Mouse (Mus musculus) heart, embryonic 13.5 days (tissue): ENCODE measurements around the gene 1700066M21Rik. TPM values are rescaled to one million over a fixed set of nuclear protein-coding genes. Genes with fewer than 3 reads are reported as not detected.

Source experiments
- ATAC-seq: fragments of 200-750 bp; cut with Nextera tagmentation; 2 replicates; pipeline ENCODE4 v1.8.0; 2017; ENCODE audit warnings: moderate TSS enrichment; ENCODE audit not compliant: insufficient number of reproducible peaks, low FRiP score, low TSS enrichment; ENCODE audit errors: extremely low read depth
- H3K27ac ChIP-seq: fragments of 300-500 bp; sonication (generic); replicated peaks from 2 replicates; pipeline ENCODE4 v1.5.1; 2015; ENCODE audit warnings: moderate library complexity, mild to moderate bottlenecking, inconsistent platforms
- H3K27me3 ChIP-seq: fragments of 300-500 bp; sonication (generic); replicated peaks from 2 replicates; pipeline ENCODE4 v1.6.1; 2015; ENCODE audit warnings: mild to moderate bottlenecking, inconsistent platforms
- H3K36me3 ChIP-seq: fragments of 300-500 bp; sonication (generic); 2 replicates; pipeline ENCODE4 v1.6.1; 2015; ENCODE audit warnings: mild to moderate bottlenecking, inconsistent platforms
- H3K4me1 ChIP-seq: fragments of 300-500 bp; sonication (generic); 2 replicates; pipeline ENCODE4 v1.6.1; 2015; ENCODE audit warnings: inconsistent platforms
- H3K4me2 ChIP-seq: fragments of 300-500 bp; sonication (generic); 2 replicates; pipeline ENCODE4 v1.6.1; 2015; ENCODE audit warnings: inconsistent platforms, mild to moderate bottlenecking, moderate library complexity
- H3K4me3 ChIP-seq: fragments of 300-500 bp; sonication (generic); 2 replicates; pipeline ENCODE4 v1.5.1; 2015; ENCODE audit warnings: moderate library complexity, mild to moderate bottlenecking, inconsistent platforms
- H3K9ac ChIP-seq: fragments of 300-500 bp; sonication (generic); 2 replicates; pipeline ENCODE4 v1.6.1; 2015; ENCODE audit warnings: inconsistent platforms, mild to moderate bottlenecking, moderate library complexity
- H3K9me3 ChIP-seq: fragments of 300-500 bp; sonication (generic); 2 replicates; pipeline ENCODE4 v1.6.1; 2016; ENCODE audit warnings: inconsistent platforms
- WGBS: fragments of 180-500 bp; shearing (Covaris S2); methylation state at CpG from one replicate; pipeline ENCODE4 v1.1.7; 2015; ENCODE audit warnings: mixed read lengths; 5-methylcytosine and 5-hydroxymethylcytosine counted together
- polyA plus RNA-seq: library from polyadenylated mRNA; unstranded; fragments of >200 nt; fragmentation: Nextera tagmentation; extraction: Ambion mirVana; gene quantifications from 2 replicates; pipeline ENCODE4 v1.2.1, GENCODE M21; 2015

The 1700066M21Rik gene
- polyA plus RNA-seq, 1 experiment from 2014 or later: 8.4 TPM

- H3K4me1 ChIP-seq: peaks cover 6% of the 10 kb centered on the region; the same call in 1 of the 2 replicates
- H3K27ac ChIP-seq: no peak overlapping the region
- ATAC-seq: no peak
- no peak overlapping the region for H3K4me2 ChIP-seq
- 60% methylated on average over 3 of the region's 3 CpGs for WGBS
- no peak overlapping the region for H3K9ac ChIP-seq
- no peaks in the 10 kb centered on the region for H3K27me3 ChIP-seq
- peaks cover 80% of the 10 kb centered on the region for H3K36me3 ChIP-seq
- H3K4me3 ChIP-seq: no peak overlapping the region
- H3K9me3 ChIP-seq: no peaks in the 10 kb centered on the region
Measured at GRCm38 (mm10) chr1:57394051-57394450, 16.6 kb downstream of the 1700066M21Rik start.

GRCm38 (mm10) chr1:57400321-57400720, 22.9 kb downstream of the 1700066M21Rik start:
- H3K9ac ChIP-seq: no peak overlapping the region
- H3K9me3 ChIP-seq: no peaks in the 10 kb centered on the region
- no peaks in the 10 kb centered on the region for H3K27me3 ChIP-seq
- no peak overlapping the region for H3K27ac ChIP-seq
- no peak overlapping the region for H3K4me3 ChIP-seq
- peaks cover 52% of the 10 kb centered on the region for H3K36me3 ChIP-seq
- H3K4me2 ChIP-seq: no peak overlapping the region
- WGBS: 90% methylated on average over 2 of the region's 2 CpGs
- peaks cover 9% of the 10 kb centered on the region for H3K4me1 ChIP-seq
- no peak for ATAC-seq

- peaks cover 49% of the 10 kb centered on the region for H3K36me3 ChIP-seq
- peaks cover 15% of the 10 kb centered on the region for H3K4me1 ChIP-seq
- H3K4me3 ChIP-seq: no peak overlapping the region
- H3K9me3 ChIP-seq: no peaks in the 10 kb centered on the region
- 91% methylated on average over 2 of the region's 2 CpGs for WGBS
- H3K27me3 ChIP-seq: no peaks in the 10 kb centered on the region
- H3K27ac ChIP-seq: no peak overlapping the region
- no peak overlapping the region for H3K4me2 ChIP-seq
- no peak overlapping the region for H3K9ac ChIP-seq
- ATAC-seq: no peak
Measured at GRCm38 (mm10) chr1:57400877-57401276, 23.5 kb downstream of the 1700066M21Rik start.

- H3K4me3 ChIP-seq: no peak overlapping the region
- H3K27me3 ChIP-seq: no peaks in the 10 kb centered on the region
- no peak for ATAC-seq
- H3K36me3 ChIP-seq: peaks cover 36% of the 10 kb centered on the region
- peaks cover 16% of the 10 kb centered on the region for H3K4me1 ChIP-seq
- 93% methylated on average over 5 of the region's 5 CpGs for WGBS
- H3K27ac ChIP-seq: no peak overlapping the region
- H3K9ac ChIP-seq: no peak overlapping the region
- H3K9me3 ChIP-seq: no peaks in the 10 kb centered on the region
- H3K4me2 ChIP-seq: no peak overlapping the region
Measured at GRCm38 (mm10) chr1:57402116-57402515, 24.7 kb downstream of the 1700066M21Rik start.

- under 1% methylated on average over 72 of the region's 72 CpGs for WGBS
- peak; percentile 68 for ATAC-seq
- peak within 1 kb of the TSS; percentile 97 for H3K27ac ChIP-seq
- no peaks in the 10 kb centered on the region for H3K27me3 ChIP-seq
- H3K4me2 ChIP-seq: peak within 1 kb of the TSS; percentile 75
- H3K9me3 ChIP-seq: no peaks in the 10 kb centered on the region
- H3K4me3 ChIP-seq: peak within 1 kb of the TSS; percentile 95
- H3K4me1 ChIP-seq: peaks cover 34% of the 10 kb centered on the region
- H3K9ac ChIP-seq: peak within 1 kb of the TSS; percentile 96
- peaks cover 18% of the 10 kb centered on the region for H3K36me3 ChIP-seq
Measured at GRCm38 (mm10) chr1:57406187-57407151, 29.0 kb downstream of the 1700066M21Rik start, which contains the start of the genes Maip1 and Tyw5. Gene Maip1 (plus strand): TSS chr1:57406328. Gene Tyw5 (minus strand): TSS chr1:57407101.

GRCm38 (mm10) chr1:57408994-57409393, 31.6 kb downstream of the 1700066M21Rik start:
- Histone ChIP-seq H3K9me3 (no peaks in the 10 kb centered on the region), H3K4me1 (peaks cover 34% of the 10 kb centered on the region), H3K27me3 (no peaks in the 10 kb centered on the region), H3K4me3 (no peak overlapping the region), H3K9ac (no peak overlapping the region), H3K4me2 (peak overlapping the region; percentile 75), H3K36me3 (peaks cover 43% of the 10 kb centered on the region), H3K27ac (no peak overlapping the region)
- 78% methylated on average over 2 of the region's 2 CpGs for WGBS
- ATAC-seq: no peak

- no peak overlapping the region for H3K4me2 ChIP-seq
- 87% methylated on average over 2 of the region's 2 CpGs for WGBS
- ATAC-seq: no peak
- H3K27me3 ChIP-seq: no peaks in the 10 kb centered on the region
- peaks cover 11% of the 10 kb centered on the region for H3K4me1 ChIP-seq
- H3K9ac ChIP-seq: no peak overlapping the region
- no peaks in the 10 kb centered on the region for H3K9me3 ChIP-seq
- H3K4me3 ChIP-seq: no peak overlapping the region
- H3K36me3 ChIP-seq: peaks cover 74% of the 10 kb centered on the region
- no peak overlapping the region for H3K27ac ChIP-seq
Measured at GRCm38 (mm10) chr1:57413397-57413796, 36.0 kb downstream of the 1700066M21Rik start.

GRCm38 (mm10) chr1:57423696-57424095, 46.3 kb downstream of the 1700066M21Rik start:
- Histone ChIP-seq H3K36me3 (no peaks in the 10 kb centered on the region), H3K9me3 (no peaks in the 10 kb centered on the region), H3K4me3 (no peak overlapping the region), H3K27ac (no peak overlapping the region), H3K4me2 (no peak overlapping the region), H3K27me3 (no peaks in the 10 kb centered on the region), H3K9ac (no peak overlapping the region), H3K4me1 (no peaks in the 10 kb centered on the region)
- WGBS: 9% methylated on average over 1 of the region's 1 CpGs
- no peak for ATAC-seq

- H3K9ac ChIP-seq: 0 out of 2 replicates have a peak overlapping the region, but pooled peaks have one; percentile 28
- H3K27me3 ChIP-seq: no peaks in the 10 kb centered on the region
- no peak overlapping the region for H3K27ac ChIP-seq
- H3K4me1 ChIP-seq: peaks cover 8% of the 10 kb centered on the region; the same call in 1 of the 2 replicates
- no peak overlapping the region for H3K4me3 ChIP-seq
- 53% methylated on average over 16 of the region's 16 CpGs for WGBS
- H3K4me2 ChIP-seq: peak overlapping the region; percentile 44
- no peak for ATAC-seq
- H3K36me3 ChIP-seq: no peaks in the 10 kb centered on the region
- no peaks in the 10 kb centered on the region for H3K9me3 ChIP-seq
Measured at GRCm38 (mm10) chr1:57428368-57429308, 51.2 kb downstream of the 1700066M21Rik start.

- 25% methylated on average over 12 of the region's 12 CpGs for WGBS
- Histone ChIP-seq H3K4me2 (peak overlapping the region; percentile 55), H3K36me3 (no peaks in the 10 kb centered on the region), H3K4me3 (peak overlapping the region; percentile 25), H3K9me3 (no peaks in the 10 kb centered on the region), H3K9ac (peak overlapping the region; percentile 8; the same call in 1 of the 2 replicates), H3K27ac (no peak overlapping the region; the same call in 1 of the 2 replicates), H3K27me3 (no peaks in the 10 kb centered on the region), H3K4me1 (peaks cover 8% of the 10 kb centered on the region; the same call in 1 of the 2 replicates)
- ATAC-seq: no peak
Measured at GRCm38 (mm10) chr1:57429786-57430483, 52.5 kb downstream of the 1700066M21Rik start.
